8 mouse cellular contexts compared by ENCODE assay signal in the genomic region with DNA sequence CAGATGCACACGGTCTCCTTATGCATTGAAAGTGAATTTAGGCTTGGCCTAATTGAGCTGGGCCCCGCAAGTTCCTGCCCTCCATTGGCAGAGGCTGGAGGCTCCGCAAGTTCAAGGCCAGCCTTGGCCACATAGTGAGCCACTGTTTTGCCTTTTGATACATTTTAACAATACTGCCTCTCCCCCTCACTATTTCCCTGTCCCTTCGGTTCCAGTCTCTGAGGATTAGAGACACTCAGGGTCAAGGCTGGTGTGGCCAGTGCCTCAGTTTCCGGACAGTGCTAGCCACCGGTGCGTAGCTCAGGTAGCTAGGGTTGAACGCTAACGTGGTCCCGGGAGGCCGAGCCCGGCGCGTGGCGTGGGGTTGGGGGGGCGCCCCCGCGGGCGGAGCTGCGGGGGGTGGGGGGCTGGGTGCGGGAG. TPM values are rescaled to one million over a fixed set of nuclear protein-coding genes. Genes with fewer than 3 reads are reported as not detected.
DNase-seq lines count a peak whose midpoint lies in the region; ATAC-seq and TF ChIP-seq lines count a peak whose summit lies in the region.

No protein-coding gene starts in this region.

- peak; percentile 19; the same call in 1 of the 2 replicates for ATAC-seq in hindbrain, embryonic 11.5 days (ENCODE audit: low FRiP score)
- no peak for ATAC-seq in midbrain, embryonic 12.5 days (ENCODE audit: low FRiP score, low read depth)

- no peaks in the 10 kb centered on the region for H3K36me3 ChIP-seq in hindbrain, embryonic 11.5 days (ENCODE audit: control insufficient read depth, insufficient read depth, low read length)
- H3K36me3 ChIP-seq in midbrain, embryonic 12.5 days, result 0 out of 2 replicates have a peak, but pooled peaks cover 9% of the 10 kb centered on the region

- no peak for TF ChIP-seq CTCF in layer of hippocampus, adult 2 months (conservative IDR thresholded peaks at IDR 0.05)
- no peak for TF ChIP-seq CTCF in cortical plate, adult 2 months (IDR thresholded peaks at IDR 0.05; ENCODE audit: extremely low read depth, insufficient read depth, low read length)

- no peak for DNase-seq in layer of hippocampus, adult 2 months (ENCODE audit: low spot score in 2 of 2)
- no peak for DNase-seq in layer of hippocampus, adult 18-20 months (ENCODE audit: low spot score in 2 of 2)
- peak; percentile 56 for DNase-seq in hindbrain, embryonic 11.5 days (ENCODE audit: low spot score)
- DNase-seq in right cerebral cortex, postnatal 14 days, result no peak
- DNase-seq in adrenal gland, postnatal 25 days, result no peak
- no peak for DNase-seq in right cerebral cortex, postnatal 25 days

- no peak for TF ChIP-seq POLR2A in cortical plate, adult 2 months (IDR thresholded peaks at IDR 0.05; ENCODE audit: extremely low read depth, insufficient read depth, low read length)

- no peaks in the 10 kb centered on the region for H3K27me3 ChIP-seq in hindbrain, embryonic 11.5 days (ENCODE audit: control insufficient read depth, insufficient read depth, low read length)
- H3K27me3 ChIP-seq in midbrain, embryonic 12.5 days, result no peaks in the 10 kb centered on the region

- H3K9me3 ChIP-seq in hindbrain, embryonic 11.5 days (ENCODE audit: control insufficient read depth, low read length), result no peaks in the 10 kb centered on the region
- H3K9me3 ChIP-seq in midbrain, embryonic 12.5 days, result no peaks in the 10 kb centered on the region

- peak overlapping the region; percentile 80 for H3K4me3 ChIP-seq in layer of hippocampus, adult 2 months
- peak overlapping the region; percentile 81 for H3K4me3 ChIP-seq in cortical plate, adult 2 months (ENCODE audit: insufficient read depth, low read length)
- peak overlapping the region; percentile 80 for H3K4me3 ChIP-seq in hindbrain, embryonic 11.5 days (ENCODE audit: low read depth, low read length)
- H3K4me3 ChIP-seq in midbrain, embryonic 12.5 days, result peak overlapping the region; percentile 88

- H3K4me1 ChIP-seq in cortical plate, adult 2 months (ENCODE audit: control insufficient read depth, insufficient read depth, low read length), result peaks cover 9% of the 10 kb centered on the region
- peaks cover 11% of the 10 kb centered on the region for H3K4me1 ChIP-seq in hindbrain, embryonic 11.5 days (replicated peaks; ENCODE audit: control insufficient read depth, insufficient read depth, low read length)
- peaks cover 50% of the 10 kb centered on the region for H3K4me1 ChIP-seq in midbrain, embryonic 12.5 days

- H3K9ac ChIP-seq in hindbrain, embryonic 11.5 days (ENCODE audit: low read depth, low read length), result peak overlapping the region; percentile 99
- H3K9ac ChIP-seq in midbrain, embryonic 12.5 days (replicated peaks), result peak overlapping the region; percentile 99

- H3K27ac ChIP-seq in layer of hippocampus, adult 2 months, result peak overlapping the region; percentile 98
- H3K27ac ChIP-seq in cortical plate, adult 2 months (ENCODE audit: insufficient read depth, low read length), result peak overlapping the region; percentile 62
- peak overlapping the region; percentile 90 for H3K27ac ChIP-seq in hindbrain, embryonic 11.5 days (ENCODE audit: low read depth, low read length)
- H3K27ac ChIP-seq in midbrain, embryonic 12.5 days (replicated peaks), result peak overlapping the region; percentile 91

- peak overlapping the region; percentile 82 for H3K4me2 ChIP-seq in hindbrain, embryonic 11.5 days (replicated peaks; ENCODE audit: low read depth, low read length)
- peak overlapping the region; percentile 83 for H3K4me2 ChIP-seq in midbrain, embryonic 12.5 days (replicated peaks)

- WGBS in hindbrain, embryonic 11.5 days, result 10% methylated on average over 20 of the region's 21 CpGs
- WGBS in midbrain, embryonic 12.5 days, result 8% methylated on average over 21 of the region's 21 CpGs

RNA-seq across cellular contexts. Expression of gene Src, which starts 5.5 kb away (rescaled TPM):
- total RNA-seq in layer of hippocampus, adult 2 months (2021), result 100 to 1,000 TPM; 150 to 156 TPM
- 100 to 1,000 TPM; 156 to 157 TPM for total RNA-seq in layer of hippocampus, adult 18-20 months (2021)
- 83.8 and 95.0 TPM in 2 replicates for polyA plus RNA-seq in cortical plate, adult 2 months (2012; rRNA removed)
- polyA plus RNA-seq in hindbrain, embryonic 11.5 days (2014; fragmentation: Nextera tagmentation; extraction: Ambion mirVana), result 13.0 and 14.4 TPM in 2 replicates
- 33.5 and 36.6 TPM in 2 replicates for polyA plus RNA-seq in midbrain, embryonic 12.5 days (2016; fragmentation: Nextera tagmentation; extraction: Ambion mirVana)
- 18.1 and 19.4 TPM in 2 replicates for total RNA-seq in adrenal gland, postnatal 25 days (2021)

RNA-seq across cellular contexts. Expression of gene Manbal, which starts 56.3 kb away (rescaled TPM):
- 10 to 100 TPM; 52.0 to 55.7 TPM for total RNA-seq in layer of hippocampus, adult 2 months (2021)
- 10 to 100 TPM; 55.5 to 57.0 TPM for total RNA-seq in layer of hippocampus, adult 18-20 months (2021)
- 101 and 108 TPM in 2 replicates for polyA plus RNA-seq in cortical plate, adult 2 months (2012; rRNA removed)
- 36.2 and 37.2 TPM in 2 replicates for polyA plus RNA-seq in hindbrain, embryonic 11.5 days (2014; fragmentation: Nextera tagmentation; extraction: Ambion mirVana)
- 66.5 and 75.6 TPM in 2 replicates for polyA plus RNA-seq in midbrain, embryonic 12.5 days (2016; fragmentation: Nextera tagmentation; extraction: Ambion mirVana)
- 32.3 and 34.6 TPM in 2 replicates for total RNA-seq in adrenal gland, postnatal 25 days (2021)
